Mouse (Mus musculus): ENCODE measurements around the gene Ost4.

Ost4 gene

DNA sequence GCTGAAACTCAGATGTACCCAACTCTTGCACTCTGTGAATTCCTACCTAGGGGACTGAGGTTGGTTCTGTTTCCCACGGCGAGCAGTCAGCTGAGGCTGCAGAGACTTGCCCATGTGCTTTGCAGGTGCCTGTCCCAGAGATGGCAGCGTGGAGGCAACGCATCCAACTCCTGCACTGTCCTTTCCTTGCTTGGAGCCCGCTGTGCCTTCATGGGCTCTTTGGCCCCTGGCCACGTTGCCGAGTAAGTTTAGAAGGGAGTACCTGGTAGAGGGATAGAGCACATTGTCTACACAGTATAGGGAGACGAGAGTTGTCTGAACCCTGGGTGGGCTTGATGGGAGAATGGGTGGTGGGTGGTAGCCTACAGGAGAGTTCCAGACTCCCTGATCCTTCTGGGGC lies 17.0 kb upstream of the Ost4 start:
- no peak for DNase-seq (ENCODE audit: extremely low spot score, low spot score)

- no peak for DNase-seq (ENCODE audit: extremely low spot score, low spot score)
Measured at GRCm38 (mm10) chr5:30923119-30923518, 15.5 kb upstream of the Ost4 start.

DNA sequence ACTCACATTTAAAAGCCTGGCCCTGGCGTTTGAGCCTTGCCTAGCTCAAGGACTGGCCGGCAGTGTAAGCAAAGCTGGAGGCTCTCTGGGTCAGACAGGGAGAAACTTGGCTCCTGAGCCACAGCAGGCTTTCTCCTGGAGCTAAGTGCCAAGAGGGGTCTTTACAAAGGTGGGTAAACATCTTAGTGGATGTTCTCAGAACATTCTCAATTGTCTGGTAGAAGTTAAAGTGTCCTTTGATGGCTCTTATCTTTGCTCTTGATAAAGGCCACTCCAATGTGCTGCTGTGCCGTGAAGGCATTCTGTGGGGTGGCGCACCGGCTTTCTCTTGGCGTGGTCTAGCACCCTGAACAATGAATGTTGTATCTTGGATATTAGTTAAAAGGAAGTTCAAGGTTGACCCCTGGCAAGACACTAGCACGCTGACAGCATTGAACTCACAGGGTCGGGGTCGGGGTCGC lies 15.0 kb upstream of the Ost4 start:
- no peak for DNase-seq (ENCODE audit: extremely low spot score, low spot score)

GRCm38 (mm10) chr5:30921256-30922033 lies 13.9 kb upstream of the Ost4 start, which contains the start of gene Khk:
Gene Khk, plus strand, starts transcription at chr5:30921431.
- DNase-seq (ENCODE audit: extremely low spot score, low spot score), result peak; percentile 96

DNA sequence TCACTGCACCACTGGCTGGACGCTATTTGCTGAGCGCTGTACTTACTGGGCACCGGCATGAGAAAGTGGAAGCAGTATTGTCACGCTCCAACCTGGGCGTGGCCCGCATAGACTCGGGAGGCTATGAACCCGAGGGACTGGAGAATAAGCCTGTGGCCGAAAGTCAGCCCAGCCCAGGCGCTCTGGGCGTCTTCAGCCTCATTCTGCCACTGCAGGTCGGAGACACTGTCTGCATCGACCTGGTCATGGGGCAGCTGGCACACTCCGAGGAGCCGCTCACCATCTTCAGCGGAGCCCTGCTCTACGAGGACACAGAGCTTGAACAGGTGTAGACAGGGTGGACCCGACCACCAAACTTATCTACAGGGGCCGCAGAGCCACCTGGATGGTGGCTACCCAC lies 13.0 kb upstream of the Ost4 start:
- no peak for DNase-seq (ENCODE audit: extremely low spot score, low spot score)

- DNase-seq (ENCODE audit: extremely low spot score, low spot score), result no peak
Measured at GRCm38 (mm10) chr5:30919831-30920614, 12.4 kb upstream of the Ost4 start.

DNA sequence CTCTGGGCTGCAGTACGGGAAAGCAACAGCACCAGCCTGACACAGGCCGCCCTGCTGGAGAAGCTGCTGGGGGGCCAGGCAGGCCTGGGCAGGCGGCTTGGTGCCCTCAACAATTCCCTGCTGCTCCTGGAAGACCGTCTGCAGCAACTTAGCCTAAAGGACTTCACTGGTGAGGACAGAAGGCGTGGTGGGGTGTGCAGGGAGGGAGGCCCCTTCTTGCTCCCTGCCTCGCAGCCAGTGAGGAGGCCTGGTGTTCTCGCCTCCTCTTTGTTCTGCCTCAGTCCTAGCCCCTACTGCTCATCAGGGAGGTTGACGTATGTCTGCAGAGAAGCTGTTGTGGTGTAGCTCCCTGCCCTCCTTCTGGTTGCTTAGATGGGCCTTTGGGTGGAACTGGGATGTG lies 11.1 kb upstream of the Ost4 start:
- DNase-seq (ENCODE audit: extremely low spot score, low spot score), result no peak

GRCm38 (mm10) chr5:30917891-30918670 lies 10.5 kb upstream of the Ost4 start:
- DNase-seq (ENCODE audit: extremely low spot score, low spot score), result no peak

GRCm38 (mm10) chr5:30917348-30917747 lies 9.8 kb upstream of the Ost4 start:
- no peak for DNase-seq (ENCODE audit: extremely low spot score, low spot score)

GRCm38 (mm10) chr5:30916841-30917240 lies 9.3 kb upstream of the Ost4 start:
- no peak for DNase-seq (ENCODE audit: extremely low spot score, low spot score)

- peak; percentile 72 for DNase-seq (ENCODE audit: extremely low spot score, low spot score)
Measured at GRCm38 (mm10) chr5:30915974-30916433, 8.4 kb upstream of the Ost4 start.

- peak; percentile 28 for DNase-seq (ENCODE audit: extremely low spot score, low spot score)
Measured at GRCm38 (mm10) chr5:30915456-30915855, 7.9 kb upstream of the Ost4 start.

GRCm38 (mm10) chr5:30914849-30915248 lies 7.3 kb upstream of the Ost4 start:
- DNase-seq (ENCODE audit: extremely low spot score, low spot score), result no peak

DNA sequence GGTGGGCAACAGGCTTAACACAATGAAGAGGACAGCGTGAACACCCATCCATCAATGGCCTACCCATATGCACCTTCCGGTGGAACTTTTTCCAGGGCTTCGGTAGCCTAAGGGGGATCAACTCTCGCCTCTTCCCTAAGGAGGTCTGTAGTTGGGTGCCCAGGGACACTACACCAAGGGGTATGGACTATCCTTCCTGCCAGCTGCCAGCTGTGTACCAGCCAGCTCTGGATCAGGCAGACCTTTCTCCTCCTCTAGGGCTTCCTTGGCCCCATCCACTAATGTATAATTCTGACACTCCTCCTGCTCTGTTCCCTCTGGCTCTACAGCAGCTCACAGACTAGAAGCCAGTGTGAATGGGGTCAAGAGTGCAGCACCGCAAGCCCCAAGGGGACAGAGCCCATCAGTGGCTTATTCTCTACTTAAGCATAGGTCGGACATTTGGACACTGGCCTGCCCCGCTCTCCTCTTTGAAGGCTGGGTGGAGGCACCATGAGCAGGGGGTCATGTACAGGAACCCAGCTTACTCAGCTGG lies 6.6 kb upstream of the Ost4 start:
- no peak for DNase-seq (ENCODE audit: extremely low spot score, low spot score)

DNA sequence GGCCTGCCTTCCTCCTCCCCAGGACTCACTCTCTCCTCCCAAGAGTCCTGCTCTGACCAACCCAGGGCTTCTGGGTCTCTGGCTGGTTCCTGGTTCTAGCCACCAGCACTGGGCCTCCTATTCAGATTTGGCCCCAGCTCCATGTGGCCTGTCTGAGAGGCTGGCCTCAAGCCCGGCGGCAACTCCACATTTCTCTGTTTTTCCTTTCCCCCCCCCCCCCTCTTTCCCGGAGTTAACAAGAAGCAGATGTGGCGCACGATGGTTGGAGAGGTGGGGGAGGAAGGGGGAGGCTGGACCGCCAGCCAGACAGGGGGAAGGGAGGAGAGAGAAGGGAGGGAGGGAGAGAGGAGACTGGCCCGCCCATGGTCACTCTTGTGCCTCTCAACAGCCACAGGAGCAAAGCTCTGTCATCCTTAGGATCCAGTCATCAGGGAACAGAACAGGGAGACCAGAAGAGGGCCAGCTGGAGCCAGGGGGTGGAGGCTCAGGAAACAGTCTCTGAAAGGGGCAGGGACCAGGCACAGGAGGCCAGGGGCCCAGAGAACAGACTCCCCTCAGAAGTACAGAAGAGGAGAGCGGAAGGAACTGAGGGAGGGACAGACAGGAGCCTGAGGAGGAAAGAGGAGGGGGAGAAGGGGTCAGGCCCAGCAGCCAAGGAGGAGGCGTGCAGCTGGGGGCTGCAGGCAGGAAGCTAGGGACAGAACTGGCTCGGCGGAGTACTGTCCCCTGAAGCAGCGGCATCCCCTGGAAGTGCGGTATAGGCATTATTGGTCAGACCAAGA lies 5.7 kb upstream of the Ost4 start, which contains the start of gene Emilin1:
Gene Emilin1 (plus strand): TSS at position 343 of the 782 bp plus-strand sequence.
- peak; percentile 81 for DNase-seq (ENCODE audit: extremely low spot score, low spot score)

DNA sequence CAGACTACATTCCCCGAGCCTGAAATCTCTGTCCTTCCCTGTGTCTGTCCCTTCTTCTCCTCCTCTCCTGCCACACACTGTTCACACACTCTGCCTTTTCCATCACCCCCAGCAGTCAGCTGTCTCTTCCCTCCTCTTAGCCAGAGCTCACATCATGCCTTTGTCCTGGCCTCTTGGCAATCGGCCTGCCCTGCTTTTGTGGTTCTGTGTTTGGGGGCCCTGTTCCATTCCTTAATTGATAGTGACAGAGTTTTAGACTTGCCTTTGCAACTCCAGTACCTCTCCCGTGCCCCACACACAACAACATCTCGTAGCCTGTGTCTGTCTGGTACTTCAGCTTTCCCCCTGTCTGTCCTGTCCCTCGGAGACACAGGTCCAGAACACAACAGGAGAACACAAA lies 4.6 kb upstream of the Ost4 start:
- DNase-seq (ENCODE audit: extremely low spot score, low spot score), result no peak

GRCm38 (mm10) chr5:30910481-30910880 lies 2.9 kb upstream of the Ost4 start:
- no peak for DNase-seq (ENCODE audit: extremely low spot score, low spot score)

GRCm38 (mm10) chr5:30909863-30910262 lies 2.3 kb upstream of the Ost4 start:
- DNase-seq (ENCODE audit: extremely low spot score, low spot score), result no peak

DNA sequence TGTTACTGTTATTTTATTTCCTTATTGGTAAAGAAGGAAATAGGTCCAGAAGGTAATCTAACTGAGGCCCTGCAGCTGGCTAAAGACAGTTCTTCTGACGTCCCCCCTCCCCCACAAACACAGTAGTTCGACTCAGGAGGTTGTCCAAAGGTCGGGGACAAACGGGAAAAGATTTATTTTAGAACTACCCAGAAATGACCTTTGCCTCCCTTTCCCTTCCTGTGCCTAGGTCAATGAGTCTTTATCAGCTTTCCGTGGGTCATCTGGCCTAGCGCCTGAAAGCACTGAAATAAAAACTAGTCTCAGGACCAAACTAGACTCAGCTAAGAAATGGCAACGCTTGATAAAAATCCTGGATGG lies 1.7 kb upstream of the Ost4 start:
- no peak for DNase-seq (ENCODE audit: extremely low spot score, low spot score)

DNA sequence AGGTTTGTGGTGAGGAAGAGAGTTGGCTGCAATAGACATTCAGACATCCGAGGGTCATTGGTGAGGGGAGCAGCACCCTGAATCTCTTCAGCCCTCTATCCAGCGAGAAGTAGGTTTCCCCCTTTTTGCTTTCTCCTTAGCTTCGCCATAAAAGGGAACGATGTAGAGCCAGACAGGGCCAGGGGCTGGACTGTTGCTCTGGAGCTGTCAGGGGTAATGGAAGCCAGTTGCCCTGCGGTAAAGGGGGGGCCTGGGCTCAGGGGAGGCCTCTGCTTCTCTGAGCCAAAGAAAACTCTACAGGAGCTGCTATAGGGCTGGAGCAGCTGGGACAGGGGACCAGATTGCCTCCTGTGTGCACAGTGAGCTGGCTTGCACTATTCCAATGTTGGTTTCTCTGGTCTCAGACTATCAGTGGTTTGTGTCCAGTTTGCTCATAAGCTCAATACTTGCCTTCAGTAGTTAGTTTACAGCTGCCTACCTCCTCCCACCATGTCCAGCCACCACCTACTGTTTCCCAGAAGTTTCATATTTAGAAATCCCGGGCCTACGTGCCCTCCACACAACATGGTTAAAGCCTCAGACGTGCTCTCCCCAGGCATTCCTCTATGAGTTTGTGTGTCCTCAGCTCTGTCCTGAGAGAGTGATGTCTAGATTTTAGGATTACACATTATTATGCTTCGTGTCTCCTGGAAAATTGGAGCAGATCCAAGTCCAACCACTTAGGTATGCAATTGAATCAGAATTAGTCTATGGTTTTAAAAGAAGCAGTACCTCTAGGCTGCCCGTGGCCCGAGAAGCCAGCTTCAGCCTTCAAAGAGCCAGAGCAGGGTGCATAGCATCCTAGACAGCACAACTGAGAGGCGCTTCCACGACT lies 1.1 kb upstream of the Ost4 start:
- no peak for DNase-seq (ENCODE audit: extremely low spot score, low spot score)

Data from neural tube, embryonic 10.5 days (tissue).